Mouse (Mus musculus) limb, embryonic 11.5 days (tissue): ENCODE results near the gene Trim2. TPM values are rescaled to one million over a fixed set of nuclear protein-coding genes. Genes with fewer than 3 reads are reported as not detected.

ENCODE experiments used
- ATAC-seq: fragments of 200-750 bp; cut with Nextera tagmentation; 2 replicates; pipeline ENCODE4 v1.8.0; 2017; ENCODE audit warnings: low read depth; ENCODE audit not compliant: insufficient number of reproducible peaks, low FRiP score, low TSS enrichment
- DNase-seq: peaks from one replicate; pipeline ENCODE4 v3.0.0-alpha.2; 2015; ENCODE audit warnings: low spot score
- H3K27ac ChIP-seq: fragments of 300-500 bp; sonication (generic); replicated peaks from 2 replicates; pipeline ENCODE4 v1.5.1; 2014; ENCODE audit warnings: low read depth, mild to moderate bottlenecking, low read length
- H3K27me3 ChIP-seq: fragments of 300-500 bp; sonication (generic); 2 replicates; pipeline ENCODE4 v1.6.1; 2014; ENCODE audit warnings: mild to moderate bottlenecking, low read length, mixed read lengths; ENCODE audit not compliant: control insufficient read depth, insufficient read depth
- H3K36me3 ChIP-seq: fragments of 300-500 bp; sonication (generic); 2 replicates; pipeline ENCODE4 v1.6.1; 2014; ENCODE audit warnings: mild to moderate bottlenecking, low read length, moderate library complexity, mixed read lengths; ENCODE audit not compliant: control insufficient read depth, insufficient read depth
- H3K4me1 ChIP-seq: fragments of 300-500 bp; sonication (generic); 2 replicates; pipeline ENCODE4 v1.6.1; 2014; ENCODE audit warnings: low read length, mixed read lengths; ENCODE audit not compliant: control insufficient read depth, insufficient read depth
- H3K4me2 ChIP-seq: fragments of 300-500 bp; sonication (generic); 2 replicates; pipeline ENCODE4 v1.6.1; 2014; ENCODE audit warnings: low read depth, mild to moderate bottlenecking, moderate library complexity; ENCODE audit not compliant: severe bottlenecking
- H3K4me3 ChIP-seq: fragments of 300-500 bp; sonication (generic); 2 replicates; pipeline ENCODE4 v1.5.1; 2014; ENCODE audit warnings: low read depth, low read length
- H3K9ac ChIP-seq: fragments of 300-500 bp; sonication (generic); 2 replicates; pipeline ENCODE4 v1.6.1; 2014; ENCODE audit warnings: mild to moderate bottlenecking, low read length
- H3K9me3 ChIP-seq: fragments of 300-500 bp; sonication (generic); 2 replicates; pipeline ENCODE4 v1.6.1; 2016; ENCODE audit warnings: low read length; ENCODE audit not compliant: control insufficient read depth
- WGBS: fragments of 180-500 bp; shearing (Covaris S2); extraction: QIAGEN DNeasy Blood & Tissue Kit; methylation state at CpG from one replicate; pipeline ENCODE4 v1.1.7; 2014; 5-methylcytosine and 5-hydroxymethylcytosine counted together
- polyA plus RNA-seq: library from polyadenylated mRNA; unstranded; fragments of >200 nt; fragmentation: Nextera tagmentation; extraction: Ambion mirVana; gene quantifications from 2 replicates; pipeline ENCODE4 v1.2.1, GENCODE M21; 2014

Gene Trim2
- polyA plus RNA-seq = 12.4 and 13.5 TPM in 2 replicates

DNA sequence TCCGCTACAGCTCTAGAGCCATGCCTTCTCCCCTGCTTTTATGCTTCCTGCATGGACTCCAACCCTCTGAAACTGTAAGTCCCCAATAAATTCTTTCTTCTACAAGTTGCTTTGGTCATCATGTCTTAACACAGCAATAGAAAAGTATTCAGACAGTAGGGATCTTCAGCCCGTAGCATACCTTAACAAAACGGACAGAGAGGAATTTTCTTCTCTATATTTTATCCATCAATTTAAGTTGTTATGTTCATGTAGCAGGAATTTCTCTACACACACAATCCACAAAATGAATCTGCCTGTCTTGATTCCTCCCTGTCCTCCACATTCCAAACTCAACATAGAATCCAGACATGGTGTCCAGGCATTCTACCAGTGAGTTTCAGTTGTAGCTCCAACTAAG lies at the start of gene Trim2:
Gene Trim2, minus strand, starts transcription at position 101 of the 400 bp plus-strand sequence.
- 0 out of 2 replicates have a peak, but pooled peaks cover 5% of the 10 kb centered on the region for H3K9me3 ChIP-seq
- peaks cover 18% of the 10 kb centered on the region for H3K27me3 ChIP-seq
- H3K4me2 ChIP-seq = no peak within 1 kb of the TSS
- H3K36me3 ChIP-seq = no peaks in the 10 kb centered on the region
- H3K4me3 ChIP-seq = no peak within 1 kb of the TSS
- peaks cover 8% of the 10 kb centered on the region; the same call in 1 of the 2 replicates for H3K4me1 ChIP-seq
- ATAC-seq (no peak), DNase-seq (no peak)
- H3K27ac ChIP-seq = no peak within 1 kb of the TSS
- H3K9ac ChIP-seq = no peak within 1 kb of the TSS
- WGBS = 92% methylated on average over 3 of the region's 3 CpGs

DNA sequence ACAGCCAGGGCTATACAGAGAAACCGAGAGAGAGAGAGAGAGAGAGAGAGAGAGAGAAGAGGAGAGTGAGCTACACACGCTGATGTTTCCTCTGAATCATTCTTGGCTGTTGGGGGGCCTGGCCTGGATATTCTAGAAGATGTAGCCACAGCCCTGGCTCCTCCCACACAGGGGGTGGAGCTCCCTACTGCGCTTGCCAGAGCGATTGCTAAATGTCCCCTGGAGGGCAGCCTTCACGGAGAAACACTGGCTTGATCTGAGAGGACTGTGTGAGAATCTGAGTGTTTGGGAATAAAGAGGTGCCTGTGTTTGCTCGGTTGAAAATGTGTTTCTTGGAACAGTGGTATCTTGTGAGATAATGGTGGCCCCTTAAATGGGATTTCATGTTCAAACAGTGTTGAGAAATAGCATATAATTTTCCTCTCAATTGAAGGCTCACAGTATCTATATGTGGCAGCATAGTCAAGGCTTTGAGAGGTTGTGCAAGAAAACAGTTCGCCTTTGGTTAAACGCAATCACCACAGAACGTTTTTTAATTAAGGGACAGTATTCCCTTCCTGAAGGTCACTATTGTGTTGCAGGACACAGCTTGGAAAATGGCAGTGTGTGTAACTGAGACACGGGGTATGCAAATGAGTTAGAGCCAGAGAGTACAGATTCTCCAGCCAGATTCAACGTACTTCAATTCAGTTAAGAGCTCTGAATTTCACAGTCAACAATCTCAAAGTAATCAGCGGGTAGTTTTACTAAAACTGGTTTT lies 49.4 kb upstream of the Trim2 start:
- Histone ChIP-seq H3K9me3 (no peaks in the 10 kb centered on the region), H3K4me3 (no peak overlapping the region), H3K4me2 (no peak overlapping the region), H3K9ac (no peak overlapping the region), H3K27me3 (no peaks in the 10 kb centered on the region), H3K36me3 (no peaks in the 10 kb centered on the region), H3K4me1 (no peaks in the 10 kb centered on the region), H3K27ac (no peak overlapping the region)
- no peak for ATAC-seq
- no peak for DNase-seq
- 58% methylated on average over 12 of the region's 12 CpGs for WGBS

DNA sequence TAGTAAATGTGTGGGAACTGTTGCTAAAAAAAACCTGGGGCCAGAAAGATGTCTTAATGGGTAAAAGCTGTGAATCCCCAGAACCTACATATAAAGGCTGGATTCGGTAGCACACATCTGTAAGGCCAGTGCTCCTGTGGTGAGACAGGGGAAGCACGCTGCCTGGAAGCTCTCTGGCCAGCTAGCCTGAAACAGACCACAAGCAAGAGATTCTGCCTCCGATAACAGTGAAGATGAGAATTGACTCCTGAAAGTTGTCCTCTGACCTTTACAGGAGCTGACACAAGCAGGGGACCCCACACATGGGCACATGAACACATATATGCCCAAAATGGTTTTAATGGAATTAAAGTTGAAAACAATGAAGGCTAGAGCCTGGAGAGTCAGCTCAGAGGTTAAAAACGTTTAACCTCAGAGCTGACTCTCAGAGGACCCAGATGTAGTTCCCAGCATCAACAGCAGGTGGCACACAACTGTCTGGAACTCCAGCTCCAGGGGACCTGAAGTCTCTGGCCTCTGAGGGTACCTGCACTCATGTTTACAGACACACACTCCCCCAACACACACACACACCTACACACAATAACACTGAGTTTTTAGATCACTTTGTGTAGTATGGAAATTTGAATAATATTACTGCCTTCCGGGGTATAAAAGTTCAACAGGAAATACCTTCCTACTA lies 45.8 kb upstream of the Trim2 start:
- peak; percentile 88 for DNase-seq
- no peak for ATAC-seq
- Histone ChIP-seq H3K9ac (no peak overlapping the region), H3K4me2 (no peak overlapping the region), H3K27ac (no peak overlapping the region), H3K27me3 (no peaks in the 10 kb centered on the region), H3K36me3 (no peaks in the 10 kb centered on the region), H3K9me3 (no peaks in the 10 kb centered on the region), H3K4me3 (no peak overlapping the region), H3K4me1 (no peaks in the 10 kb centered on the region)
- 34% methylated on average over 5 of the region's 5 CpGs for WGBS

DNA sequence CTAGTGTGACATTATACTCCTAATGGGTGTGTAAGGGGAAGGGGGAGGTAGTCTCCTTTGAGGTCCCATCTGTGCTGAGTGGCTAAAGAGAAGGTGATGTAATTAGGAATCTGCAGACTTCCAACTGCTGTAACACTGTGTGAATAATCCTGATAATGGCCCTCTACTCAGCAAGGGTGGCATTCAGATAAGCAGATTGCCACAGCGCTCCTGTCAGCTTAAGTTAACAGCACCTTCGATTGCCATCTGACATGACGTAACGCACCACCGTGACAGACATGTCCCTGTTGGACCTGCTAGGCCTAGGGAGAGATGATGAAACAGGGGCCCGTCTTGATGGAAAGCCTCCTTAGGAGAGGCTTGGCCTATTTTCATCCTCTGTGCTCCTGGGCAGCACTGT lies 43.6 kb upstream of the Trim2 start:
- peaks cover 9% of the 10 kb centered on the region for H3K4me1 ChIP-seq
- H3K4me2 ChIP-seq = no peak overlapping the region
- H3K9ac ChIP-seq = no peak overlapping the region
- no peaks in the 10 kb centered on the region for H3K9me3 ChIP-seq
- WGBS = 88% methylated on average over 6 of the region's 6 CpGs
- no peaks in the 10 kb centered on the region for H3K27me3 ChIP-seq
- DNase-seq (no peak), ATAC-seq (no peak)
- no peak overlapping the region for H3K4me3 ChIP-seq
- no peak overlapping the region for H3K27ac ChIP-seq
- no peaks in the 10 kb centered on the region for H3K36me3 ChIP-seq

DNA sequence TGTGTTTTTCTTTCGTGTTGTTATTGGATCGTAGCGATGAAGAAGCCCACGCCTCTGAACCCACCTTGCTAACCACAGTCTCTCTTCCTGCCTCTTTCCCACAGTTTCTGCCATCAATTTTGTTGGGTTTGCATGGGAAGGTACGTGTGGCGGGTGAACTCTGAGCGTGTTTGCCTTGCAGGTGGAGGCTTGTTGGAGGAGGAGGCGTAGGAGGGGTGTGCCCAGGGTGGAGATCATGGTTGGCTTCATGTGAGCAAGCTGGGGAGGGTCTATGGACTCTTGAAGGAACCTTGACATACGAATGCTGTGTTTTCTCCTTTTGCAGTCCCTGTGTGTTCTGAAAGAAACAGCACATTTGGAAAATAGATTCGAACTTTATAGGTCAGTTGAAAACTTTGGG lies 43.1 kb upstream of the Trim2 start:
- no peak overlapping the region for H3K9ac ChIP-seq
- H3K27me3 ChIP-seq = no peaks in the 10 kb centered on the region
- H3K9me3 ChIP-seq = no peaks in the 10 kb centered on the region
- H3K4me3 ChIP-seq = no peak overlapping the region
- no peak overlapping the region for H3K4me2 ChIP-seq
- H3K4me1 ChIP-seq = peaks cover 9% of the 10 kb centered on the region
- DNase-seq (no peak), ATAC-seq (no peak)
- WGBS = 88% methylated on average over 10 of the region's 10 CpGs
- no peaks in the 10 kb centered on the region for H3K36me3 ChIP-seq
- no peak overlapping the region for H3K27ac ChIP-seq

DNA sequence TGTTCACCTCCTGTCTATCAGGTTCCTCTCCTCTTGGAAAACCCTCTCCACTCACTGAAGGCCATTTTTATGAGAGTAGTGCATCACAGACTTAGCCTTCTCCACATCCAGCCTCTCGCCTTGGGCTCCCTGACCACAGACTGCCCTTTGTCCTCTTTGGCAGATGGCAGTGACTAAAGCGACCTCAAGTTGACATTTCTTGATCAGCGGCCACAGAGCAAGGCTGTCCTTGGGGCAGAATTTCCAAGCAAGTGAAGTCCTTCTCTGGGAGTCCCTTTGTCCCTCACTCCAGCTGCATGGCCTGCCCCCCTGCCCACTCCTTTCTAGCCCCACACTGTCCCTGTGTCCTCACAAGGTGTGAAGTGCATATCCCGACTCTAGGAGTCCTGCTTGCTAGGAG lies 40.7 kb upstream of the Trim2 start:
- Histone ChIP-seq H3K36me3 (no peaks in the 10 kb centered on the region), H3K9me3 (no peaks in the 10 kb centered on the region), H3K4me2 (no peak overlapping the region), H3K4me1 (peaks cover 9% of the 10 kb centered on the region), H3K4me3 (no peak overlapping the region), H3K27me3 (no peaks in the 10 kb centered on the region), H3K27ac (no peak overlapping the region), H3K9ac (no peak overlapping the region)
- no peak for ATAC-seq
- 58% methylated on average over 4 of the region's 4 CpGs for WGBS
- DNase-seq = no peak

DNA sequence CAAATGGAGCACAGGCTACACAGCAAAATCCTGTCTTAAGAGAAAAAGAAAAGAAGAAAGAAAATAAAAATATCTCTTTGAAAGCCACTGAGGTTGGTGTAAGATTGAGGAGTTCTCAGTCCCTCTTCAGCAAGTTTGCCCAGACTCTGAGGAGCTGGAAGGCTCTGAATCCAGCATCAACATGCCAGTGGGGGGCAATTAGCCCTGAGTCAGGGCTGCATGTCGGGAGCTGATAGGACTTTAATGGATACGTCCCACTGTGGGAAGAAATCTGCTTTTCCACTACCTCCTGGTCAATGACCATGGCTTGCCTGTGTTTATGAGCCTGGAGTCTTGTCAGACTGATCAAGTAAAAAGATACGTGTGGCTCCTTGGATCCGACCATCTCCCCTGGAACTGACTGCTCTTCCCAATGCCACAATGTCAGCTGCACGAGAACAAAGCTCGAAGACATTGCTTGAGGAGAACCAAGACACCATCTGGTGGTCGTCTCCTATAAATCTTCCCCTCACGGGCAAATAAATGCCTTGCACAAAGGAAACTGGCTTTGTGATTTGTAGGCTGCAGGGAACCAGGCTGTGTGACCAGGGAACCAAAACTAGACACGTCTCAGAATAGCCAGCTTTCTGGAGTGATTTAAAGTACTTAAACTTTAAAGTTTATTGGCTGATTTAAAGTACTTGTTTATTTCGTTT lies 39.9 kb upstream of the Trim2 start:
- Histone ChIP-seq H3K9ac (no peak overlapping the region), H3K9me3 (no peaks in the 10 kb centered on the region), H3K36me3 (no peaks in the 10 kb centered on the region), H3K4me3 (no peak overlapping the region), H3K27me3 (no peaks in the 10 kb centered on the region), H3K27ac (no peak overlapping the region), H3K4me1 (peaks cover 9% of the 10 kb centered on the region), H3K4me2 (no peak overlapping the region)
- no peak for DNase-seq
- no peak for ATAC-seq
- WGBS = 10% methylated on average over 10 of the region's 10 CpGs

DNA sequence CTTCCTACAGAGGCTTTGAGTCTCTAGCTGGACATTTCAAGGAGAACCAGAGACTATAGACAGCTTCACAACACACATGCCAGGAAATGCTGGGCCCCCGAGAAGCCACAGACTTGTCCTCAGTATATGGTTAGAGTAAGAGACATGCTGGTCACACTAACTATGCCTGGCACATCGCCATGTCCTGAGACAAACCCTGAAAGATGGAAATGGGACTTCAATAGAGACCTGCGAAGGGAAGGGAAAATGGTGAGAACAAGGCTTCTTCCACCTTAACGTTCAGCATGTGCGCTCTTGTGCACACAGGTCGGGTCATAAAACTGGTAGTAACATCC lies 38.9 kb upstream of the Trim2 start:
- H3K27me3 ChIP-seq = no peaks in the 10 kb centered on the region
- peaks cover 9% of the 10 kb centered on the region for H3K4me1 ChIP-seq
- ATAC-seq = no peak
- no peak for DNase-seq
- peak overlapping the region; percentile 47 for H3K4me2 ChIP-seq
- H3K4me3 ChIP-seq = no peak overlapping the region
- H3K36me3 ChIP-seq = no peaks in the 10 kb centered on the region
- 38% methylated on average over 6 of the region's 6 CpGs for WGBS
- no peak overlapping the region for H3K27ac ChIP-seq
- no peaks in the 10 kb centered on the region for H3K9me3 ChIP-seq
- no peak overlapping the region for H3K9ac ChIP-seq
